Mouse (Mus musculus) limb, embryonic 15.5 days (tissue): ENCODE results near the gene Gm21497. TPM values are rescaled to one million over a fixed set of nuclear protein-coding genes. Genes with fewer than 3 reads are reported as not detected.
"Not testable (repeated sequence)": the region's sequence is repeated elsewhere in the genome, so short reads cannot be mapped to it uniquely, and the experiment has no call there.

Experiments used
- ATAC-seq: fragments of 200-750 bp; cut with Nextera tagmentation; 2 replicates; pipeline ENCODE4 v1.8.0; 2017; ENCODE audit warnings: low read depth, moderate TSS enrichment; ENCODE audit not compliant: insufficient number of reproducible peaks, low FRiP score, low TSS enrichment
- H3K27ac ChIP-seq: fragments of 300-500 bp; sonication (generic); 2 replicates; pipeline ENCODE4 v1.5.1; 2015; ENCODE audit warnings: moderate library complexity, mild to moderate bottlenecking, inconsistent platforms
- H3K27me3 ChIP-seq: fragments of 300-500 bp; sonication (generic); 2 replicates; pipeline ENCODE4 v1.6.1; 2015; ENCODE audit warnings: inconsistent platforms
- H3K36me3 ChIP-seq: fragments of 300-500 bp; sonication (generic); 2 replicates; pipeline ENCODE4 v1.6.1; 2015; ENCODE audit warnings: inconsistent platforms
- H3K4me1 ChIP-seq: fragments of 300-500 bp; sonication (generic); 2 replicates; pipeline ENCODE4 v1.6.1; 2015; ENCODE audit warnings: inconsistent platforms
- H3K4me2 ChIP-seq: fragments of 300-500 bp; sonication (generic); 2 replicates; pipeline ENCODE4 v1.6.1; 2015; ENCODE audit warnings: mild to moderate bottlenecking, inconsistent platforms
- H3K4me3 ChIP-seq: fragments of 300-500 bp; sonication (generic); 2 replicates; pipeline ENCODE4 v1.5.1; 2015; ENCODE audit warnings: mild to moderate bottlenecking, inconsistent platforms
- H3K9ac ChIP-seq: fragments of 300-500 bp; sonication (generic); 2 replicates; pipeline ENCODE4 v1.6.1; 2015; ENCODE audit warnings: inconsistent platforms
- H3K9me3 ChIP-seq: fragments of 300-500 bp; sonication (generic); 2 replicates; pipeline ENCODE4 v1.6.1; 2016; ENCODE audit warnings: inconsistent platforms
- WGBS: fragments of 180-500 bp; shearing (Covaris S2); methylation state at CpG from one replicate; pipeline ENCODE4 v1.1.7; 2015; 5-methylcytosine and 5-hydroxymethylcytosine counted together
- polyA plus RNA-seq: library from polyadenylated mRNA; unstranded; fragments of >200 nt; fragmentation: Nextera tagmentation; extraction: Ambion mirVana; gene quantifications from 2 replicates; pipeline ENCODE4 v1.2.1, GENCODE M21; 2015

Gene Gm21497
- polyA plus RNA-seq: not detected in 2 replicates

- no CpG with 5 or more reads among the region's 5 CpGs for whole genome bisulfite sequencing
- H3K9ac ChIP-seq, H3K4me1 ChIP-seq, H3K36me3 ChIP-seq, ATAC-seq, H3K4me2 ChIP-seq, H3K27ac ChIP-seq, H3K4me3 ChIP-seq, H3K27me3 ChIP-seq, H3K9me3 ChIP-seq: not testable (repeated sequence)
These were observed at the start of gene Gm21497 for GRCm38 (mm10) chrY:61646446-61646845. Gm21497 (plus strand) TSS chrY:61646746.
